Mouse (Mus musculus): ENCODE measurements around the gene Grik5.

- TF ChIP-seq CTCF (IDR thresholded peaks at IDR 0.05; ENCODE audit: control insufficient read depth, insufficient read depth, insufficient read length) (no peak), USF1 (IDR thresholded peaks at IDR 0.05; ENCODE audit: low read depth) (no peak), MAX (IDR thresholded peaks at IDR 0.05) (no peak)
These were observed 66.0 kb downstream of the Grik5 start for GRCm38 (mm10) chr7:25006171-25006570.

Measured in C2C12 (cell line).